Mouse (Mus musculus): ENCODE measurements around the gene Prpsap1. TPM values are rescaled to one million over a fixed set of nuclear protein-coding genes. Genes with fewer than 3 reads are reported as not detected.

Gene Prpsap1
- 10 to 100 TPM; 53.6 to 55.5 TPM for total RNA-seq (2021)

GRCm38 (mm10) chr11:116493795-116494252 is at the start of gene Prpsap1:
Prpsap1 (minus strand) TSS chr11:116494202.
- peak; percentile 59 for DNase-seq

GRCm38 (mm10) chr11:116543110-116543509 is 49.1 kb upstream of the Prpsap1 start:
- DNase-seq: peak; percentile 62

GRCm38 (mm10) chr11:116541183-116541582 is 47.2 kb upstream of the Prpsap1 start:
- DNase-seq: no peak

- DNase-seq: no peak
Measured at GRCm38 (mm10) chr11:116538142-116538735, 44.2 kb upstream of the Prpsap1 start.

- DNase-seq: no peak
Measured at GRCm38 (mm10) chr11:116537388-116537787, 43.4 kb upstream of the Prpsap1 start.

- no peak for DNase-seq
Measured at GRCm38 (mm10) chr11:116536685-116537084, 42.7 kb upstream of the Prpsap1 start.

- DNase-seq: peak; percentile 85
Measured at GRCm38 (mm10) chr11:116534154-116534865, 40.3 kb upstream of the Prpsap1 start.

- DNase-seq: peak; percentile 49
Measured at GRCm38 (mm10) chr11:116533341-116534153, 39.5 kb upstream of the Prpsap1 start.

GRCm38 (mm10) chr11:116532810-116533338 is 38.9 kb upstream of the Prpsap1 start:
- peak; percentile 84 for DNase-seq

- DNase-seq: peak; percentile 52
Measured at GRCm38 (mm10) chr11:116532262-116532809, 38.3 kb upstream of the Prpsap1 start.

GRCm38 (mm10) chr11:116531371-116532191 is 37.6 kb upstream of the Prpsap1 start:
- no peak for DNase-seq

- DNase-seq: no peak
Measured at GRCm38 (mm10) chr11:116530187-116531147, 36.5 kb upstream of the Prpsap1 start, which contains the start of gene Sphk1. Sphk1 (plus strand) TSS chr11:116530925.

GRCm38 (mm10) chr11:116528636-116529320 is 34.8 kb upstream of the Prpsap1 start:
- no peak for DNase-seq

- DNase-seq: peak; percentile 72
Measured at GRCm38 (mm10) chr11:116523699-116524189, 29.7 kb upstream of the Prpsap1 start.

- DNase-seq: peak; percentile 63
Measured at GRCm38 (mm10) chr11:116522886-116523698, 29.1 kb upstream of the Prpsap1 start.

- DNase-seq: no peak
Measured at GRCm38 (mm10) chr11:116522046-116522445, 28.0 kb upstream of the Prpsap1 start.

- DNase-seq: peak; percentile 48
Measured at GRCm38 (mm10) chr11:116521143-116521542, 27.1 kb upstream of the Prpsap1 start.

- peak; percentile 47 for DNase-seq
Measured at GRCm38 (mm10) chr11:116518482-116518881, 24.5 kb upstream of the Prpsap1 start.

Data from heart, postnatal 4 days (tissue).